Mouse (Mus musculus) fat pad, adult 2 months (tissue): Measurements from ENCODE around the gene Zfp597.

Experiments
- DNase-seq: peaks from one replicate; pipeline ENCODE4 v3.0.0-alpha.2; 2011; ENCODE audit warnings: low read depth, low spot score; ENCODE audit errors: extremely low read depth

Zfp597 gene

DNA sequence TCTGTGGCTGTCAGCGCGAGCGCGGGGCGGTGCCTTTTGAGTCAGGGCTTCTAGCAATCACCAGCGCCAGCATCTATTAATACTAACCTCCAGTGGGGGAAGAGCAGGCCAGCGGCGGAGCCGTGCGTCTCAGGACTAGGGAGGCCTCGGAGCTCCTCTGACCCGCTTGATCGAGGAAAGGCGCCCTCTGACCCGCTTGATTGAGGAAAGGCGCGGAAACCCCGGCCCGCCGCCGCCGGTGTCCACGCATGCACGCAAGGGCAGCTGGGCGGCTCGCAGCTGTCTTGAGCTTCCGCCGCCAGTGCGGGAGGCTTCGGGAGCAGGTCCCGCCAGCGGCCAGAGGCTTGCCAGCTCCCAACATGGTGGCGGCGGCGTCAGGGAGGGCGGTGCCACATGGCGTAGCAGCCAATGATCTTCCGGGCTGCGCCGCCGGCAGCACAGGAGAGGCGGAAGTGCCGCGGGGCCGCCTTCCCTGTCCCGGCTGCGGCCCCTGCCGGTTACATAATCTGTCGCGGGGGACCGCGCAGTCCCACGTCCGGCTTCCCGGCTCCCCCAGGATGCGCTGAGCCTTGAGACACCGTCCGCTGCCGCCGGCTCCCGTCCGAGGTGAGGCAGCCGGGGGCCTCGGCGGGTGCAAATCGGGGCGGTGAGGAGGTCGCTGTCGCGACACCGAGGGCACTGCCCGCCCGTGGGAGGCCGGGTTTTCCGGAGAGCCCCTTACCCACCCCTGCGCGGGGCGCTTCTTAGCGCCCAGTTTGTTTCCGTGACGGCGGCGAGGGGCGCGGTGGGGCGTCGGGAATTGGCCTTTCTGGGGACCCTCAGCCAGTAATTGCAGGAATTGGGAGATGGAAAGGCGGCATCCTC lies at the start of gene Zfp597, which contains the start of gene Gm20695:
TSS of gene Zfp597 (minus strand) at position 361 of the 864 bp plus-strand sequence.
TSS of gene Gm20695 (plus strand) at position 448 of the 864 bp plus-strand sequence.
- no peak for DNase-seq

DNA sequence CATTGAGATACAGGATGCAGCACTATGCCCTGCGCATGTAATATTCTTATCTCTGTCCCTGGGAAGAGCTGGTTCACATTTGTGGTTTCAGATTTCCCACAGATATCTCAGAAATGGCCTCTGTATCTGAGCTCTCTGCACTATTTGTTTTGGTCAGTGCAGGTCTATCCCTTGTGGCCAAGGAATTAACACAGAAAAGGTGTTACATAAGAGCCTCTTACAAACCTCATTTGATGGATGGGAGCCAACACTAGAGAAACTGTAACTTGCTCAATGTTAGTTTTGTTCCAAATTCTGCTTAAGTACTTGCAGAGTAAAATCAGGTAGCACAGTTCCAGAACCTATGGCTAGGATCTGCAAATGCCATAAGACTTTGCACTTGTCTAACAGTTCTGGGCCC lies 49.7 kb upstream of the Zfp597 start:
- peak; percentile 74 for DNase-seq

DNA sequence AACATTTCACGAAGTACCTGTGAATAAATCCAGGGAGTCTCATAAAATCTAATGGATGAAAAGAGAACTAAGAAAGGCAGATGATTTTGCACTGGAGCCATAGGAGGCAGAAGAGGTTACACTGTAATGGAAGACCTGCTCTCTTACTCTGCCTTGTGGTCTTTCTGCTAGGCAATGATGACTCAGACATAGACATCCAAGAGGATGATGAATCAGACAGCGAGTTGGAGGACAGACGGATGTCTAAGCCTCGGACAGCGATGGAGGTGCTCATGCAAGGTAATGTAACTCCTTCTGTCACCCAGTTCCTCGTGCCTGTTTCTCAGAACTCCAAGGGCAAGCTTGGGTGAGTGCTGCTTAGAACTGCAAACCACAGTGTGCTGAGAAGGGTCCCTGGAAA lies 49.2 kb upstream of the Zfp597 start:
- DNase-seq, result no peak

DNA sequence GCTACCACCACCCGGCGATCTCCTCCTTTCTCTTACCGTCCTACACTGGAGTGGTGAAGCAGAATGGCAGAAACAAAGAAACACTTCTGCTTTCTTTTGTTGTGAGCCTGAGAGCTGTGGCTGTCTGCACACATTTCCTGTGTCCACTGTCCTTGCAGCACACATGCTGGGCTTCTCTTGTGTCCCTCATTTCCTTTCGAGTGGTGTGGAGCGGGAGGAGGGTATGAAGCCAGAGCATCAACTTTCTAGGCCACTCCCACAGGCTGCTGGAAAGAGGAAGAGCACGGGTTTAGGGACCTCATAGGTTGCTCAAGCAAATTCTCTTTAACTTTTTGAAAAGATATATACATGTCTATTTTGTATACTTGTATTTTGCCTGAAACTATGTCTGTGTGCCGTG lies 44.8 kb upstream of the Zfp597 start:
- DNase-seq, result no peak

DNA sequence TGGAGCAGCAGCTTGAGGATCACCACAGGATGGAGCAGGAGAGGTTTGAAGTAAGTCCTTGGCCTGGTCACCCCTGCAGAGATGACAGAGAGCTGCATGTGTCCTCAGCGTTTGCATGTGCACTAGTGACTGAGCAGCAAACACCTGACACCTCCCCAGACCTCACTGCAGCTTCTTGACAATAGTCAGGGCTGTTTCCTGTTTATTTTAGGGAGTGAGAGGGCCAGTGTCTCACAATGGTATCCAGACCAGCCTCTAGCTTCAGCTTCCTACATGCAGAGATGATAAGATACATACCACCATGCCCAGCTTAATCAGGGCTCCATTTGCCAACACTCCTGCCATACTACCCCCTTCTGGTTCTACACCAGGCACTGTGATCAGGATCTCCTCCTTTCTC lies 44.2 kb upstream of the Zfp597 start:
- no peak for DNase-seq

DNA sequence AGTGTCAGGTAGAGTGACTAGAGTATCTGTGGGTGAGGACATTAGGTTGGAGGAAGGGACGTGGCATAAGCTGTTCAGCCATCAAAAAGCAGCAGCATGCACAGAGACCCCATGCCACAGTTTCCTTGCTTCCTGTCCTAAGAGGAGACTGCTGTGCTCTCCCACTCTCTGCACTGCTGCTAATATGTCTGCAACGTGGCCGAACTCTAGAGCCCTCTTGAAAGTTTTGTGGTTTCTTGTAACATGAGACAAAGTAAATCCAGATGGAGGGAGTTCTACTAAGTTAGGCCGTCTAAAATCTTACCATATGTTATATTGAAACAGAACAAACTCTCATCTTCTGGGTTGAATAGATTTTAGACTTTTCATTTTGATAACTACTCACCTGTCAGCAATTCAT lies 39.6 kb upstream of the Zfp597 start:
- no peak for DNase-seq

DNA sequence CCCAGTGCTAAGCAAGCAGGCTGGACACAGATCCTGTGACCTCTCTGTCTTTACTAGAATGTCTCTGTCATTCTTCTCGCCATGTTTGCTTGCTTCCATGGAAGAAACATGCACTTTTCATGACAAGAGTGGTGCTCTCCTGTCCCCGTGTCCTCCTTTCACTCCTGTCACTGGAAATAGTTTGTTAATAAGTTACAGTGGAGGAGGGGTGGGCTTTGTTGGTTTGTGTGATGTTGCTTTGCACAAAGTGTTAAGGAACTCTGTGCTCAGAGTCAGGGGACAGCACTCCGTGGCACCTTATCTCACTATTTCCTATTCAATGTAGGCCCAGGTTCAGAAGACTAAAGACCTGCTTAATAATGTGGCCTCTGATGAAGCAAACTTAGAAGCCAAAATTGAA lies 39.2 kb upstream of the Zfp597 start:
- DNase-seq, result no peak

DNA sequence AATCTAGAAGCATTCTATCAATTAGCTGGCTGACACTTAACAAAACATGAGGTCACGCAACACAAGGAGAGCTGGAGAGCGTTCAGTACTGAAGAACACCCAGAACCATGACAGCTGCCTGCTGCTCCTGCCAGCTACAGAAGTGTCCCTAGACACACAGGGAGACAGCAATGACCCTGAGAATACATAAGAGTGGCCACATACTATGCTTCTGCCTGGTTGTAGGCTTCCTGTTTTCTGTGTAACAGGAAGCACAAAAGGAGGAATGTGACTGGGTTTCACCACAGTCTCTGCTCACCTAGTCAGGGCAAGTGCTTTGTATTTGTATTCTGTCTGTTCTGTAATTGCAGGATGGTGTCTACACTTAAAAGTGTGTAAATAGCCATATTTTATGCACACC lies 36.4 kb upstream of the Zfp597 start:
- no peak for DNase-seq

DNA sequence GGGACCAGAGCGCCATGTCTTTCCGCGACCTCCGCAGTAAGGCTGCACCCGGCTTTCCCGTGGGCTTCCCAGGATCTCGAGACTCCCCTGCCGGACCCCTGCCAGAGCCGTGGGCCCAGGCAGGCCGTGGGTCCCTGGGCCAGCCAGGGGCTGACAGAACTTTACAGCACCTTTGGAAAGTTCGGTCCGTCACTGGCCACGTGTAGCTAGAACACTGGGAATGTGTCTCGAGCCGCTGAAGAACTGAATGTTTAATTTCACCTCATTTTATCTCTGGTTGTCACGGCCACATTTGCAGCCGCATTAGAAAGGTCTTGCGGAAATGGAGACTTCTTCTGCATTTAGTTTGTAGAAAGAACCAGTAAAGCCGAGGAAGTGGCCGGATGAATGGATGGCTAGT lies 24.8 kb upstream of the Zfp597 start:
- DNase-seq, result no peak

DNA sequence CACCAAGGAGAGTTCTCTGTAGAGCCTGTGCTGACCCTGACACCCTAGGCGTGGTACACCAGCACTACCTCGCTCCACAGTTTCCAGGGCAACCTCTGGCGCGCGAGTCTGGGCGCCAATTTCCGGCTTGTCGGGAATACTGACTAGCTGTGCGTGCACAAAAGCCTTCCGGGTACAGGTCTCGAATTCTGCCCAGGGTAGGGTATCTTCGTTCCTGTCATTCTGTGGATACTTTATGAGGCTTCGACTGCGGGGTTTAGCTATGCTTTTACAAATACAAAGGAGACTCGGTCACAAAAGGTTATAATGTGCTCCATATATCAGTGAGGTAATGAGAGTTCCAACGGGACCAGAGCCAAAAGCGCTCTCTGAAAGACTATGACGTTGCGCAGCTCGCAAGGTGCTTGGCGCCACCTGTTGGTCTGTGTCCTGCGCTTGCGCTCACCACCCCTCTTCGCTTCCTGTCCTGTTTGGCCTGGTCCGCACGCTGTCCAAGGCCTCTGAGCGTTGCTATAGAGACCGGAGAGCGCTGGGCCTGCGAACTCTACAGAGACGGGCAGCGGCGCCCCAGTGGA lies 24.3 kb upstream of the Zfp597 start, which contains the start of the genes 1700037C18Rik and Cluap1:
TSS of gene 1700037C18Rik (minus strand) at position 153 of the 575 bp plus-strand sequence.
TSS of gene Cluap1 (plus strand) at position 265 of the 575 bp plus-strand sequence.
- peak; percentile 45 for DNase-seq

DNA sequence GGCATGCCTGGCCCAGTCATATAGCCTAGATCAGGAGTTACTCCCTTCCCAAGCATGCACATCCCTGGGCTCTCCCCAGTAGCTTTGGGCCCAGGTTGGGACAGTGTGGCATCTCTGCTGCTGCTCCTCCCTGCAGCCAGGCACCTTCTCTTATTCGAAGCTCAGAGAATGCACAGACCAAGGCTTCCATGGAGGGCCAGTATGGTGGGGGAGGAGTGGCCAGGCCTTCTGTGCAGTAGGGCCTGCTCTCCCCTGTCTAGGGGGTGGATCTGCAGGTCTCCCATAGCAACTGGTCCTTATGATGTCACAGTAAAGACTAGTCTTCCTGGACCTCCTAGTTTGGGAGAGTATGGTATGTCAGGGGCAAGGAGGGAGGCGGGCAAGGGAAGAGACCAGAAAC lies 23.1 kb upstream of the Zfp597 start:
- no peak for DNase-seq

DNA sequence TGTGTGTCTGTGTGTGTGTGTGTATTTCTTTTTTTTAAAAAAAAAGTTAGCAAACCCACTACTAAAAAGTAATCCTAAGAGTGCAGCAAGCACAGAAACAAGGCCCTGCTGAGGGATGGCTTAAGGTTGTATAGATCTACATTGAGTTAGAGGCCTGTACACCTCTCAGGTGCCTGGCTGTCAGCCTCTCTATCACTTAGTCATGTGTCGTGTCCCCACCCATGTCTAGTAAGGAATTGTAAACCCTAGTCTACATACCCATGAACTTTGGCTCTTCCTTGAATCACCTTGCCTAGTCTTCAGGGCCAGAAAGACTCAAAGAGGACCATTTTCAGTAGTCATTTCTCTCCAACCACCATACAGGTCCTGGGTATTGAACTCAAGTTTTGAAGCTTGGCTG lies 12.2 kb upstream of the Zfp597 start:
- DNase-seq, result no peak

DNA sequence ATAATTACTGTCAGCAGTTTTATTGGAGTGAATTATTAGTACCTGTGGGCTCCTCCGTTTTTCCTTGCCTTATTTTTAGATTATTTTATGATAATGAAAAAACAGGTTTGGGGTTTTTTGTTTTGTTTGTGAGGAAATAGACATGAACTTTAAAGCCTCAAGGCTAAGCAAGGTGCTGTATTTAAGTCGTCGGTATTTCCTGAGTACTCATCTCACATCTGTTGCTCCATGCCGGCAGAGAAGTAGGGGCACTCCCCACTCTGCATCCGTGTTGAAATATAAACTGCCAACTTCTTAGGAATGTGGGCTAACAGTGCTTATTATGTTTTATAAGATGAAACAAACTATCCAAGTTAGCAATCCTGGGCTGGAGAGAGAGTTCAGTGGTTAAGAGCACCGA lies 11.7 kb upstream of the Zfp597 start:
- DNase-seq, result no peak

DNA sequence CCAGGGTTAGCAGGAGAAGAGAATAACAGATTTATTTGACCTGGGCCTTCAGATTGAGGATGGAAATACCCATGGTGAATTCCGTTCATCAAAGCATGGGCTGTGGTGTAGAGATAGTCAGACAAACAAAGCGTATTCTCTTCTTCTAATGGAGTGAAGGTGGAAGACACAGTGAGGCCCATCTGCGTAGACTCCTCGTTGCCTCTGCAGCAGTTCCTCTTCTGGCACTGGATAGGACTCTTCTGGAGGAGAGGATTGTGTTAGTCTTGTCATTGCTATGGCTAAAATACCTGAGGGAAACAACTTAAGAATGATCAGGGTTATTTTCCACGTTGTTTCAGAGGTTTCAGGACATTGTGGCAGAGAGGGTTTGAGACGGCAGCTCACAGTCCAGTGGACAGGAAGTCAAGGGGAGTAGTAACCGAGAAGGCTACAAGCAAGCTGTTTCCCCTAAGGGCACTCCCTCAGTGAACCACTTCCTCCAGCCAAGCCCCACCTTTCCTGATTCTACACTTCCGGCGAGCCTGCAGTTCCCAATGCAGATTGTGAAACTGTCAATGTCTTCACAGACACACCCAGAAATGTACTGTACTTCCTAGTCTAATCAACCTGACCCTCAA lies 10.9 kb upstream of the Zfp597 start:
- no peak for DNase-seq

DNA sequence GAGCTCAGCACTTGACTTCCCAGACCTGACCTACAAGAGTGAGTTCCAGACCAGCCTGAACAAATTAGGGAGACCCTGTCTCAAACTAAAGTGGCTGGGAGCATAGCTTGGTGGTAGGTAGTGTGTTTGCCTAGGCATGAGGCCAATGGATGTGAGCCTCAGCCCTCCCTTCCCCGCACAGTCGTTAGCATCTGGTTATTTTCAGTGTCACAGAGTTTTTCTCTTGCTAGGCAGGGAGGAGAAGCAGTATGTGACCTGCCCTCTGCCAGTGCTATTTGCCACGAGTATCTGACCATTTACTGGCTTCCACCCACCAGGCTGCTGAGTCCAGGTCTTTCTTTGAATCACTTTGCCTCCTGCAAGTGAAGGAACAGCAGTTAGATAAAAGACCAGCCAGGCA lies 9.4 kb upstream of the Zfp597 start:
- no peak for DNase-seq

DNA sequence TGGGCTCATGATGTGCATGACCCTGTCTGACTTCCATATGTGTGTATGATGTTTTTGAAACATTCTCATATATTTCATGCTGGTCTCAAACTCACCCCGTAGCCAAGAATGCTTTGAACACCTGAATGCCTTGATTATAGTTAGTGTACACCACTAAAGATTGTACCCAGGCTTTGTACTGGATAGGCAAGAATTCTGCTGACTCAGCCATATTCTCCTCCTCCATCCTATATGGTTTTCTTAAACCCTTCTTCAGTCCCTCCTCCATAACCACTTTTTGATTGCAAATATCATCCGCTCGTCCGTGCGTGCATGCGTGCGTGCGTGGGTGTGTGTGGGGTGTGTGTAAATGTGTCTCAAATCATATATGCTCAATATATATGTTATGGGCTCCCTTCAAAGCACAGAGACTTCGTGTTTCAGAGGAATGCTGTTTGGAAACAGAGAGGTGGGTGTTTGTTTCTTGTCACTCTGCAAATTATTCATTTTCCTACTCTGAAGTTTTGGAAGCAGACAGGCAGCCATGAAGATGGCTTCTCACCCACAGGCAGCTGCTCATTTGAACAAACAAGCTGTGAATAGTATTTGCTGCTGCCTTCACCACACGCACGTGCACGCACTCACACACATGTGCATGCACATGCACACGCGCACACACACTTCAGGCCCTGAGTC lies 7.4 kb upstream of the Zfp597 start:
- no peak for DNase-seq

DNA sequence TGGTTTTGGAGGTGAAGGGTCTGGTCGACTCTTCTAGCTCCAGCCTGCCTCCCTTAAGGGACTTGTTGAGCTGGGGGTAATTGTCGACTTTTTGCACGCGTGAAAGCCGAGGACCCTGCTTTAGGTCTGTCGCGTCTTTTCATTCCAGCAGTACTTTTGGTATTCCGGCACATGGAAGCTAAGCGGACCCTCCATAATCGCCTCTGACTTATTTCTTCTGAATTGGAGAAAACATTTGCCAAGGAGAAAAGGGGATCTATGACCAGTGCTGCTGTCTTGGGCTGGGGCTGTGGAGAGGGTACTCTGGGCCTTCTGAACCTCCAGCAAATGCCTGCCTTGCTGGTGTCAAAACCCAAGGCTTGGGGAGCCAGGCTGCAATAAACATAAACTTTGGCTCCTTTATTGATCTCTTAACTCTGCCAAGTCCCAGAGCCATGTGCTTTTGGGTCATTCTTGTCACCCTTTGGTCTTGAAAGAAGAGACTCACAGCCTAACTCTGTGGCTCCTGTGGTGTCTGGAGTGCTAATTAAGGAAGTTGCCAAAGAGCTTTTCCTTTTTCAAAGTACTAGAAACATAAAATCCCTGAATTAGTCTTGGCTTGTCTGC lies 807 bp upstream of the Zfp597 start:
- no peak for DNase-seq

DNA sequence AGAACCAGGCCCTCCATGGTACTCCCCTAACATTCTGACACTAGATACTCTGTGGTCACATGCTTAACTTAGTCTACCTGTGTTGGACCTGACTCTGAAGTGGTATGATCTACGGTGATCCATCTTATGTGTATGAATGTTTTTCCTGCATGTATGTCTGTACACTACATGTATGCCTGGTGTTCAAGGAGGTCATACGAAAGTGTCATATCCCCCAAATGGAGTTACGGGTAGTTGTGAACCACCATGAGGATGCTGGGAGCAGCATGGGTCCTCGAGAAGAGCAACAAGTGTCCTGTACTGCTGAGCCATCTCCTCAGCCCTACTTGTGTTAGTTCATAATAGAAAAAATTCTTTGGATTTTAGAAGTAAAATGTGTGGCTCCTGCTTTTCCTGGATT lies 8.0 kb downstream of the Zfp597 start:
- DNase-seq, result no peak

DNA sequence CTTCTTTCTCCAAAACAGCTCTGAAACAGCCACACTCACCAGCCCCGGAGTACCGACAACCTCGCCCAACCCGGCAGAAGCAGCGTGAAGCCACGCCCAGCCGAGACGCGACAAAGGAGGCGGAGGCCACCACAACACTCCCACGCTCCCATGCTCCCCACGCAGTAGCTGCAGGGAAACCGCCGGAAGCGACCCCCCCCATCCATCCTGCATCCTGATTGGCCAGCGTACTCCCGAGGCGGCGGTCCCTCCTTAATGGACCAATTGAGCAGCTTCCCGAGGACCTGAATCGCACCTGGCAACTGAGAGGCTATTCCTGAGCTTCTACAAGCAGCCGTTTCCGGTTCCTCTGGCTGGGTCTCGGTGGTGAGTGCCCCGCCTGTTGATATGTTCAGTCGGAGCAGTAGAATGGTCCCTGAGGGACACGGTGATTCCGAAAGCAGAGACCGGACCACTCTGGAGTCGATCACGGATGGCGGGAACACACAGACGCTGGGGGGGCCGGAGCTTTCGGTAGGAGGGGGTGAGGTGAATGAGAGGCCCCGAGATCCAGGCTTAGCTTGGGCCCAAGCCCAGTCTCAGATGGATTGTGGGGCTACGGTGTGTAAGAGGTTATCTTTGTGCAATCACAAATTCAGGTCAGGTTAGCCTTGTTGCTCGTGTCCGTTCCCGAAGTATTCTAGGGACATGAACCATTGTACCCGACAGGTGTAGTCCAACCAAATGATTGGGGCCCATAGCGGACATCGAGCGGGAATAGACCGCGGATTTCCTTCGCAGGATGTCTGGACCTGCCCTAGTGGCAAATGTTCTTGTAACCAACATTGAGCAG lies 11.9 kb downstream of the Zfp597 start, which contains the start of gene Naa60:
TSS of gene Naa60 (plus strand) at position 160 of the 832 bp plus-strand sequence.
- peak; percentile 26 for DNase-seq

DNA sequence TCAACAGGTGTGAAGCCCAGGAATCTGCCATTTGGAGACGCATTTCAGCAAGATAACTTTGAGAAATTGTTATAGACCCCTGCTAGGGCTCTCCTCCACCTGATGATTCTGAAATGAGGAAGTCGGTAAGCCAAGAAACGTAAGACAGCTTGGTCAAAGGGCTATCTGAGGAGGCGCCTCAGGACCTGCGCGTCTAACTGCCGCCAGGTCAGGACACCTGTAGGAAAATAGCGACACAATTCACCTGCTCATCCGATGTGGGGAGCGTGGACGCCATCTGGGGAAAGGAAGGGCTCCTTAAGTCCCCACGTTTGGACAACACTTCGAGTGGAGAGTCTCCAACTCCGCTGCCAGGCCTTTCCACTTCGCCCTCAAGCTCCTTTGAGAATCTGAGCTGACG lies 12.5 kb downstream of the Zfp597 start:
- DNase-seq, result no peak
